Mouse (Mus musculus): ENCODE measurements at regions not wholly inside any gene's neighbourhood (a gene's known extent, or its start where the extent isn't known, plus 50 kb on each side); places are given as distances from the start of the nearest gene placed in this dataset.
A peak's percentile ranks its signal among the peaks of the same experiment; 100 is the strongest.

DNA sequence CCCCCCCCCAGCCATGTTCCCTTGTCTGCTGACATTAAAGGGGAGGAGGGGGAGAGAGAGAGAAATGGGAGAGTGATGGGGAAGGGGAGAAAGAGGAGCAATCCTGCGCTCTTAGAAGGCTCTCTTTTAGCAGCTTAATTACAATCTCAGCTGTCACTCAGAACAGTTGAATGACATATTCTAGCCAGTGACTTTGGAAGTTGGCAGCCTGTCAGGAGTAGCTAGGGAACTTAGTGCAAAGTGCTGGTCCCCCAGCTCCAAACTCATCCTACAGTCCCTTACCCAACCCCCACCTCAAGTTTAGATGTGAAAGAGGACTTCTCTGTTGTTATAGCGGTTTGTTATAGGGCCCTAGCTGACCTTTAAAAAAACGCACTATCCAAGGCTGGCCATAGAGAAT lies 604.9 kb downstream of the Ebf1 start:
- Histone ChIP-seq H3K9me3 (no peaks in the 10 kb centered on the region), H3K4me1 (replicated peaks) (no peaks in the 10 kb centered on the region), H3K36me3 (no peaks in the 10 kb centered on the region), H3K4me2 (replicated peaks) (no peak overlapping the region), H3K27ac (no peak overlapping the region), H3K9ac (no peak overlapping the region), H3K27me3 (replicated peaks) (no peaks in the 10 kb centered on the region), H3K4me3 (replicated peaks) (no peak overlapping the region)
- ATAC-seq = no peak
- 67% methylated on average over 3 of the region's 3 CpGs for WGBS

DNA sequence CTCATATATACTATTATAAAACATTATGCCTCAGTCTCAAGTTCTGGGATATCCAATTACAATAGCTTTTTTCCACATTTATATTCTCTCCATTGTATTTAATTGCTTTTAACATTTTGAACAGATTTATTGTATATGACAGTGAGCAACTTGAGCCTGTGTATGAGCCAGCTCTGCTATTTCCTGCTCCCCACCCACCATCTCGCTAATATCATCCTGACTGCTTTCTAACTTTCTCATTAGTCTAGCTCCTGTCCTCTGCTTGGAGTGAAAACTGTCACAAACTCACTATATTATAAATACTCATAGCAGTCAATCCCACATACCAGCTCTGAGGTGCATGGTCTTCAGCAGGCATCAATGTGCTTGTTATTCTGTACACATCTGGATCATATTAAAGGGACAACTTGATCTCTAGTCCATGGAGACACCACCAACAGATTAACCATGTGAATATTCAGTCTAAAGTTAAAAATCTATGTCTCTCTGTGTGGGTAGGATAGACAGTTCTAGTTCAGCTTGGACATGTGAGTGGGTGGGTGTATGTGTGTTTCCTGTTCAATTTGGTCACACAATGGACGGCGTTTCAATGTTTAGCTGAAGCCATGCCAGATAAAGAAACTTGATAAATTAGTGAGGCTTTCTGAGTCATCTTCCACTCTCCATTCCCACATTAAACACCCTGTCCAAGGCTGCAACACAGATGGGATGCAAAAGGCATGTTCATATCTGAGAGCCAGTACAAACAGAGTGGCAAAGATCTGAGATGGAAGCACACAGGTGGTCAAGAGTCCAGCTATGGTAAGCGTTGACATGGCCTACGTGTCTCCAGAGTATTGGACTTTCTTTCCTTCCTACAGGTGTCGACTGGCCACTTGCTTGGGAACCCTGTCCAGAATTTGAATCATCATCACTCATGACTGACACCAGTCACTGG lies 616.1 kb upstream of the Clint1 start:
- no peaks in the 10 kb centered on the region for H3K27me3 ChIP-seq (replicated peaks)
- ATAC-seq = no peak
- WGBS = 76% methylated on average over 6 of the region's 6 CpGs
- H3K4me3 ChIP-seq (replicated peaks) = no peak overlapping the region
- no peak overlapping the region for H3K9ac ChIP-seq
- H3K27ac ChIP-seq = no peak overlapping the region
- no peaks in the 10 kb centered on the region for H3K4me1 ChIP-seq (replicated peaks)
- H3K9me3 ChIP-seq = no peaks in the 10 kb centered on the region
- no peaks in the 10 kb centered on the region for H3K36me3 ChIP-seq
- no peak overlapping the region for H3K4me2 ChIP-seq (replicated peaks)

DNA sequence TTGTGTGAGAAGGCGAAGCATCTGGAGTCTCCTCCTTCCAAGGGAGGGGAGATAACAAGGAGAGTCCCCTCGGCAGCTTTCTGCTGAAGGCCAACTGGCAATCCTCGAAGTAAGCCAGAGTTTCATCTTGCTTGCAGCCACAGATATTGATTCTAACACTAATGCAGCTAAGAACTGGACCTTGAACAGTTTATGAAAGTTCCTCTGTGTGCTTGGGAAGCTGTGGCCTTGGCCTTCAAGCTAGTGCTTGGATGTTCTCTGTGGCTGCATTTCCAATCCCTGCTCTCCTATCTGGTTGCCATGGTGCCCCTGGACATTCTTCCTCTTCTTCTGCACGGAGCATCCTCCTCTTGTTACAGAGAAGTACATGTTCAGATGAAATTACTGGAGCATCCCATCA lies 614.8 kb upstream of the Clint1 start:
- WGBS = 64% methylated on average over 4 of the region's 4 CpGs

DNA sequence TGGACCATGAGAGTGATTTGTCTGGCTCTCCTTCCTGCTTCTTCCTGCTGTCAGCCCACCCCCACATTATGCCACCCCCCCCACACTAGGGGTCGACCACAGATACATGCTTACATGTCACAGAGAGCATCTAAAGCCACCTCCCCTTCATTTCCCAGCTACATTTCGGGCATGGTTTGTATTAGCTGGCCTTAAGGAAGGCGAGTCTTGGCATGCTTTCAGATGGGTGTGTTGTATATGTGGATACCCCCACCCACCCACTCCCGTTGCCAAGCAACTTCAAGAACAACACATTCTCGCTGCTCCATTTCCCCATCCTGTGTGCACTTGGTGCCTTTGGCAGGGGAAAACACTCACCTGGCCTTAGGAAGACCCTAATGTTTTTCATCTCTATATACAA lies 612.8 kb upstream of the Clint1 start:
- no peak overlapping the region for H3K27ac ChIP-seq
- no peak for ATAC-seq
- H3K4me3 ChIP-seq (replicated peaks) = no peak overlapping the region
- WGBS = 58% methylated on average over 5 of the region's 5 CpGs
- H3K4me2 ChIP-seq (replicated peaks) = no peak overlapping the region
- H3K9ac ChIP-seq = no peak overlapping the region
- H3K27me3 ChIP-seq (replicated peaks) = no peaks in the 10 kb centered on the region
- H3K4me1 ChIP-seq (replicated peaks) = no peaks in the 10 kb centered on the region
- H3K9me3 ChIP-seq = no peaks in the 10 kb centered on the region
- H3K36me3 ChIP-seq = no peaks in the 10 kb centered on the region

More for the DNA sequence above, 614.8 kb upstream of the Clint1 start:
- Histone ChIP-seq H3K4me3 (replicated peaks) (no peak overlapping the region), H3K4me1 (replicated peaks) (no peaks in the 10 kb centered on the region), H3K27me3 (replicated peaks) (no peaks in the 10 kb centered on the region), H3K36me3 (no peaks in the 10 kb centered on the region), H3K4me2 (replicated peaks) (no peak overlapping the region), H3K9me3 (no peaks in the 10 kb centered on the region), H3K9ac (no peak overlapping the region), H3K27ac (no peak overlapping the region)
- ATAC-seq = no peak

DNA sequence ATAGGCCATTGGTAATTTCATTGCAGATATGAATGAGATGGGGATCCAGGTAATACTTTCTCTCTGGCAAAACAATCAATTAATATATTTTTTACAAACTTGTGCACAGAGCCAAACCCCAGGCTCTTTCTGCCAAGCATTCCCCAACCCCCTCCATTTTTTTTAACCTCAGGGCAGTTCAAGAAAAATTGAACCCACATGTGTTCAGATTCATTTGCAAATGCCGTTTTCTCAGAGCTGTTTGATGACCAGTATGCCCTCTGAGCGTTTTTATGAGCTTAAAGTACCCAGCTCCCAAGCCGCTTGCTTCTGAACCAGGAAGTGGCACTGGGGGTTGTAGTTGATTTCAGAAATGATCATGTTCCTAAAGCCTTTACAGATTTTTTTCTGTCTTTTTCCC lies 611.4 kb upstream of the Clint1 start:
- no peak overlapping the region for H3K4me2 ChIP-seq (replicated peaks)
- no peak overlapping the region for H3K9ac ChIP-seq
- ATAC-seq = no peak
- WGBS = 68% methylated on average over 3 of the region's 3 CpGs
- no peaks in the 10 kb centered on the region for H3K4me1 ChIP-seq (replicated peaks)
- no peaks in the 10 kb centered on the region for H3K27me3 ChIP-seq (replicated peaks)
- no peak overlapping the region for H3K27ac ChIP-seq
- no peaks in the 10 kb centered on the region for H3K9me3 ChIP-seq
- H3K4me3 ChIP-seq (replicated peaks) = no peak overlapping the region
- H3K36me3 ChIP-seq = no peaks in the 10 kb centered on the region

DNA sequence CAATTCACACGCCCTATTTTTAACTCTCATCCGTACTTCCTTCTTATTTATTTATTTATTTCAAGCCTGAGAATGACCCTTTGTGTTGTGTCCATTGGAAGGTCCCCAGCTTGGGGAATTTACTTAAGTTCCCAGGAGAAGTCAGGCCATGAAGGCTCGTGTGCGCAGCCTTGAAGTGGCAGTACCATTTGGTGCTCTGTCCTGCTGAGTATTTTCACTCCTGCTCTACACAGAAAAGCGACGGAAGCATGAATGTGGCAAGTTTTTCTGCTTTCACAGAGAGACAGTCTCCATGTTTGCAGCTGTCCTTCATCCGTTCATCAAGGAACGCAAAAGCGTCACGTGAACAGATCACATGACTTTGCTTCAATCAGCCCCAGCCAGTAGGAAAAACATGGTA lies 610.2 kb upstream of the Clint1 start:
- Histone ChIP-seq H3K9ac (no peak overlapping the region), H3K27me3 (replicated peaks) (no peaks in the 10 kb centered on the region), H3K4me1 (replicated peaks) (no peaks in the 10 kb centered on the region), H3K4me2 (replicated peaks) (no peak overlapping the region), H3K9me3 (no peaks in the 10 kb centered on the region), H3K36me3 (no peaks in the 10 kb centered on the region), H3K27ac (no peak overlapping the region), H3K4me3 (replicated peaks) (no peak overlapping the region)
- no peak for ATAC-seq
- WGBS = 77% methylated on average over 10 of the region's 10 CpGs

DNA sequence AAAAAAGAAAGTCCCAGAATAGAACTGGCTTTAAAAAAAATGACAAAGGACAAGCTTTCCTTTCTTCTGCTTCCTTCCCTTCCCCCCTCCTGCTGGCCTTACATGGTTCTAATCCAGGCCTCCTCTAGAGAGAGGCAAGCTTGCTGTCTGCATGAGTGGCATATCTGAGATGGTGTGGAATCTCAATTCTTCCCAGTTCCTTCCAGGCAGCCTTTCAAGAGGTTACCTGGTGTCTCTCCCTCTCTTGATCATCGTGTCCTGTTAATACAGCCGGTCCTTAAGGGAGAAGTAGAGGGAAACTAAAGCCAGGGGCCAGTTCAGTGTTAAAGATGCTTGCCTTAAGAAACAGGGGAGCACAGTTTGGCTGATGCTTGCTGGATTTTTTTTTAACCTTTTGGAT lies 607.1 kb upstream of the Clint1 start:
- Histone ChIP-seq H3K36me3 (no peaks in the 10 kb centered on the region), H3K27me3 (replicated peaks) (no peaks in the 10 kb centered on the region), H3K9ac (no peak overlapping the region), H3K4me3 (replicated peaks) (no peak overlapping the region), H3K4me1 (replicated peaks) (no peaks in the 10 kb centered on the region), H3K27ac (no peak overlapping the region), H3K9me3 (no peaks in the 10 kb centered on the region), H3K4me2 (replicated peaks) (no peak overlapping the region)
- WGBS = 81% methylated on average over 2 of the region's 2 CpGs
- no peak for ATAC-seq

DNA sequence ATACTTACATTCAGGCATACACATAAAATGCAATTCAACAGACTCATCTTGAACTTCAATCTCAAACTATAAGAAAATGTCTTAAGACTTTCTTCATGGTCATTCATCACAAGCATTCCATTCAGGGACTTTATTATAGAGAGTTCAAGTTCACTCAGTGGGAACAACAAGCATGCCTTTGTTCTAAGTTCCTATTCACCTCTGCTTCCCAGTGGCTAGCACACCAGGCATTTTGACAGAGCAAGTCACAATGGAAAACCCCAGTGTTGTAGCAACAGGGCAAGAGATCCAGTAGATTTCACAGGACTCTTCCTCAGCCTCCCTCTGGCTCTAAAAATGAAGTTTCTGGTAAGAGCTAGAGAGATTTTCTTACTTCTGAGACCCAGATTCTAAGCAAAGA lies 595.8 kb upstream of the Clint1 start:
- Histone ChIP-seq H3K4me3 (replicated peaks) (no peak overlapping the region), H3K9me3 (no peaks in the 10 kb centered on the region)
- no peak for ATAC-seq

DNA sequence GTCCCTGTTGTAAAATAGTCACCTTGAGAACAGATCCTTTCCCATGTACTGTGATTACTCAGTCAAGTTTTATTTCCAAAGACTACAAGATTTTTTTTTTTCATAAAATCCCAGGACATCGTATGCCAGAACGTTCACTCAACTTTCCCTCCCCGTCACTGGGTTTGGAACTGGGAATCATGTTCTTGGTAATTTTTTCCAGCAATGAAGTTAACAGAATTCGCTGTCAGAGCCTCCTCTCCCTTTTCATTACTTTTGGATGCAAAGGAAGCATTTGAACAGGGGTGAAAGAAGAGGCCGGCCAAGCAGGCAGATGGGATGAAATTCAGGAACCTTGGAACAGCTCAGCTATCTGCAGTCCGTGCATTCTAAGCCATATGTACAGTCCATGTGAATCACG lies 589.7 kb upstream of the Clint1 start:
- no peaks in the 10 kb centered on the region for H3K9me3 ChIP-seq
- no peak overlapping the region for H3K4me3 ChIP-seq (replicated peaks)
- H3K4me1 ChIP-seq (replicated peaks) = no peaks in the 10 kb centered on the region
- H3K27ac ChIP-seq = no peak overlapping the region
- H3K36me3 ChIP-seq = no peaks in the 10 kb centered on the region
- ATAC-seq = no peak
- WGBS = 75% methylated on average over 7 of the region's 7 CpGs
- H3K9ac ChIP-seq = no peak overlapping the region
- H3K27me3 ChIP-seq (replicated peaks) = no peaks in the 10 kb centered on the region
- no peak overlapping the region for H3K4me2 ChIP-seq (replicated peaks)

More for the DNA sequence above, 595.8 kb upstream of the Clint1 start:
- no peaks in the 10 kb centered on the region for H3K36me3 ChIP-seq
- no peaks in the 10 kb centered on the region for H3K27me3 ChIP-seq (replicated peaks)
- H3K9ac ChIP-seq = no peak overlapping the region
- no peak overlapping the region for H3K4me2 ChIP-seq (replicated peaks)
- H3K4me1 ChIP-seq (replicated peaks) = no peaks in the 10 kb centered on the region
- no peak overlapping the region for H3K27ac ChIP-seq

DNA sequence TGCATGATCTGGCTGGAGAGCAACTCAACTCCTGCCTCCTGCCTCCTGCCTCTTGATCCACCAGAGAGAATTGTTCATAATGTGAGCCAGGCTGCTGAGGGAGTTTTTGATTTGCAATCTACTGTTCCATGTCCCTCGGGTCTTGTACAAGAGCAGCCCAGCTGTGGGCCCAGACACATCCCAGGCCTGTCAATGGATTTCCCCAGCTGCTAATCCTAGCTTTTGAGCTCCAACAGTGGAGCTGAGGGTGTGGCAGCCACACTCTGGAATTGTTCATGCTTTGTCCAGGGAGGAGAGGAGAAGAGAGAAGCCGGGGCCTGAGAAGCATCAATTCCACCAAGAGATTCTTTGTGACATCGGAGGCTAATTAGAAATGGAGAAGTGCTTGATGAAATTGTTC lies 587.9 kb upstream of the Clint1 start:
- WGBS = 74% methylated on average over 3 of the region's 3 CpGs
- no peak overlapping the region for H3K4me2 ChIP-seq (replicated peaks)
- ATAC-seq = no peak
- H3K4me1 ChIP-seq (replicated peaks) = no peaks in the 10 kb centered on the region
- H3K9ac ChIP-seq = no peak overlapping the region
- no peak overlapping the region for H3K27ac ChIP-seq
- H3K36me3 ChIP-seq = no peaks in the 10 kb centered on the region
- no peaks in the 10 kb centered on the region for H3K9me3 ChIP-seq
- no peaks in the 10 kb centered on the region for H3K27me3 ChIP-seq (replicated peaks)
- H3K4me3 ChIP-seq (replicated peaks) = no peak overlapping the region

DNA sequence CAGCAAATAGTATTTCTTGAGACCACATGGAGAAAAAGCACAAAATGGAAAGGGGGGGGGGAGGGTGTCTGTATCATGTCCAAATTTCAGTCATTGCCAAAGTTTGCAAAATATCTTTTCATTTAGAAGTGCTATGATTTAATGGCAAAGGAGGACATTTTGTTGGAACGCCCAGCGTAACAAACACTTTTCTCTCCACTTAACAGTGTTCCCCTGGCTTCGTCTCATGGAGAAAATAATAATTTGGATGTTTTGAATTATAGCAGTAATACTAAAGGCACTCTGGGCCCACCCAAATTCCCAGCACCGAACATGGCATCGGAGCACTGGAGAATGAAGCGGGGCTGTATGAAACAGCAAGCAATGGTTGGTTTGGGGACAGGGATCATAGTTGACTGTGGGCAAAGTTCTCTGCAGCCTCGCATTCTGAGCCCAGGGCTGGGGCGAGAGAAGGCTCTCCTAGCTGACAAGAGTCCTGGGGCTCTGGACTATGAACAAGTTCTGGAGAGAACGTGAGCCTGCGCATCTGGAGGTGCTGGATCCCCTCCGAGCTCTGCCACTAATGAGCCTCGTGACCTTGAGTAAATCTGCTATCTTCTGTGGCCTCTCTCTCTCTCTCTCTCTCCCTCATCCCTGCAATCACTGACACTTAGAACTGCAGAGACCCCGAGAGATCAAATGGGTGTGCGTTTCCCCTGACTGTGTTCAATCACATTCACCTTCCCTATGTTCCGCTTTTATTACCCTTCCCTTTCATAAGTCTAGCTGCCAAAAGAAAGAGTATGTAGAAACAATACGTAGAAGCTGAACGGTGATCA lies 586.5 kb upstream of the Clint1 start:
- Histone ChIP-seq H3K27me3 (replicated peaks) (no peaks in the 10 kb centered on the region), H3K36me3 (no peaks in the 10 kb centered on the region), H3K4me2 (replicated peaks) (no peak overlapping the region), H3K9ac (no peak overlapping the region), H3K27ac (peak overlapping the region; percentile 42; the same call in 1 of the 2 replicates), H3K4me3 (replicated peaks) (no peak overlapping the region), H3K9me3 (no peaks in the 10 kb centered on the region), H3K4me1 (replicated peaks) (no peaks in the 10 kb centered on the region)
- 59% methylated on average over 17 of the region's 17 CpGs for WGBS
- no peak for ATAC-seq

DNA sequence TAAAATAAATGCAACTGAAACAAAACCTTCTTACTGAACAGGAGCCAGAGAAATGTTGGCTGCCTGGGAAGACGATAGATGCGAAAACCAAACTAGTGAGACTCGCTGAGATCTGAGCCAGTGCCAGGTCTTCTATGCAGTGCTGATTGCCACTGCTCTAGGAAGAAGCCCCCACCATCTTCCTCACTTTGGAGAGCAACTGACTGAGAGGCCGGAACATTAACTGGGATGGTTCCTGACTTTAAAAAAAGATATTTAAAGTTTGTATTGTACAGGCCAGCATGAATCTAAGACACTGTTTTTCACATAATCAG lies 585.9 kb upstream of the Clint1 start:
- 0 out of 2 replicates have a peak overlapping the region, but pooled peaks have one; percentile 42 for H3K27ac ChIP-seq

DNA sequence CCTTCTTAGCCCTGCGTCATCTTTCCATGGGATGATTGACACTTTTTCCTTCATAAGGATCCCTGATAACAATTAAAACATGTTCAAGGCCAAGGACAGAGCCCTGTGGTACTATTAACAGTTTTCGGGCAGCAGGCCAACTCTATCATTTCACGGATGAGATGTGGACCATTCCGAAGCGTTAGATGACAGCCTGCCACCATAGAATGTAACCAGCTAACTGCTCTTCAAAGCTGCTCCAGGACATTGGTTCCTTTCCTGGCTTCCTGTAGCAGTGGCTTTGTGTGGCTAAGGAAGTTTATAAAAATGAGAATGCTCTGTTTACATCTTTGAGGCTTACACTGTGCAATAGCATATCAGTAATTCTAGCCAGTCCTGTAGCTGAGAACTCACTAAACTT lies 582.6 kb upstream of the Clint1 start:
- H3K4me1 ChIP-seq (replicated peaks) = no peaks in the 10 kb centered on the region
- H3K36me3 ChIP-seq = no peaks in the 10 kb centered on the region
- no peak overlapping the region for H3K4me2 ChIP-seq (replicated peaks)
- no peak overlapping the region for H3K9ac ChIP-seq
- H3K4me3 ChIP-seq (replicated peaks) = no peak overlapping the region
- no peaks in the 10 kb centered on the region for H3K27me3 ChIP-seq (replicated peaks)
- no peak for ATAC-seq
- 72% methylated on average over 5 of the region's 5 CpGs for WGBS
- H3K9me3 ChIP-seq = no peaks in the 10 kb centered on the region
- H3K27ac ChIP-seq = no peak overlapping the region

More for the DNA sequence above, 585.9 kb upstream of the Clint1 start:
- 62% methylated on average over 4 of the region's 4 CpGs for WGBS
- no peaks in the 10 kb centered on the region for H3K27me3 ChIP-seq (replicated peaks)
- H3K4me3 ChIP-seq (replicated peaks) = no peak overlapping the region
- H3K4me1 ChIP-seq (replicated peaks) = no peaks in the 10 kb centered on the region
- H3K4me2 ChIP-seq (replicated peaks) = no peak overlapping the region
- H3K9me3 ChIP-seq = no peaks in the 10 kb centered on the region
- no peak for ATAC-seq
- no peaks in the 10 kb centered on the region for H3K36me3 ChIP-seq
- H3K9ac ChIP-seq = no peak overlapping the region

All from intestine, embryonic 15.5 days (tissue).